Mouse (Mus musculus): ENCODE data around the gene Anapc10.

DNA sequence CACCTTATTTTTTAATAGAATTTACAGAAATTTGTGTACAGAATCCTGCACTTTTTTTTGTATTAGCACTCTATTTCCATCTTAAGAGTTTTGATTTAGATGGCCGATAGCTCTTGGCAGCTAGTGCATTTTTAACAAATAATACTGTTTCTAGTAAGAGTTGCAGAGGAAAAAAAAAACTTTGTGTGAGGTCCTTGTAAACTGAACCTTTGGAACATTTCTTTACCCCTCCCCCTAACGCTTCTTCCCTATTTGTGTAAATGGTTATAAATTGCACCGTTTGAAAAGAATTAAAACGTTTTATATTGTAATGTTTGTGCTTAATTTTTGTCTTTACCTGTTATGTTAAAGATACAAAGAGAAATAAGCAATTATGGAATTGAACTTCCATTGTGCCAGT lies 37.0 kb downstream of the Anapc10 start:
- TF ChIP-seq ZNF384 (IDR thresholded peaks at IDR 0.05; ENCODE audit: low read depth, low read length) (no peak), ZC3H11A (IDR thresholded peaks at IDR 0.05; ENCODE audit: borderline replicate concordance, low read depth, low read length) (no peak)

Data from ES-E14 (cell line).